Comparison of ENCODE assay signal across 11 mouse cellular contexts in genomic region chr7:37746133-37746761, GRCm38 (mm10). TPM values are rescaled to one million over a fixed set of nuclear protein-coding genes. Genes with fewer than 3 reads are reported as not detected.
DNase-seq lines count a peak whose midpoint lies in the region; ATAC-seq lines count a peak whose summit lies in the region.
"Had no signal": no experiment of that assay in that cellular context is flagged by ENCODE, and none has a peak within 500 bp of the region (broad histone marks: within the 10 kb centered on the region; RNA-seq: fewer than 3 reads in every experiment).

No protein-coding gene starts in this region.

- peaks cover 9% of the 10 kb centered on the region; the same call in 1 of the 2 replicates for H3K27me3 ChIP-seq in heart, embryonic 16.5 days (ENCODE audit: control insufficient read depth, insufficient read depth, low read length)
- H3K27me3 ChIP-seq in neural tube, embryonic 12.5 days (replicated peaks), result no peaks in the 10 kb centered on the region

- no peaks in the 10 kb centered on the region for H3K36me3 ChIP-seq in heart, embryonic 16.5 days (ENCODE audit: control insufficient read depth, insufficient read depth)
- H3K36me3 ChIP-seq in neural tube, embryonic 12.5 days, result peaks cover 4% of the 10 kb centered on the region; the same call in 1 of the 2 replicates

- H3K27ac ChIP-seq in heart, embryonic 16.5 days (ENCODE audit: low read length), result peak overlapping the region; percentile 40; the same call in 1 of the 2 replicates
- no peak overlapping the region; the same call in 1 of the 2 replicates for H3K27ac ChIP-seq in neural tube, embryonic 12.5 days

- H3K4me1 ChIP-seq in heart, embryonic 16.5 days (ENCODE audit: control insufficient read depth, insufficient read depth, low read length), result peaks cover 11% of the 10 kb centered on the region; the same call in 1 of the 2 replicates
- H3K4me1 ChIP-seq in neural tube, embryonic 12.5 days, result peaks cover 31% of the 10 kb centered on the region

- 24% methylated on average over 12 of the region's 13 CpGs for WGBS in heart, embryonic 16.5 days
- 8% methylated on average over 13 of the region's 13 CpGs for WGBS in neural tube, embryonic 12.5 days

- no peak for DNase-seq in heart, adult 9 months (ENCODE audit: low spot score in 2 of 2)
- DNase-seq in neural tube, embryonic 10.5 days (ENCODE audit: extremely low spot score, low spot score), result no peak
- peak; percentile 67 for DNase-seq in mesoderm, embryonic 11.5 days (ENCODE audit: low read depth, low spot score)
- no peak for DNase-seq in thymus, postnatal 0 days (ENCODE audit: low spot score)
- no peak for DNase-seq in urinary bladder, postnatal 36 days (ENCODE audit: low spot score in 2 of 2)
- DNase-seq: embryo, embryonic 11 days; kidney, postnatal 36 days; left cerebral cortex, postnatal 4 days; liver, postnatal 0 days had no signal

- H3K4me3 ChIP-seq in heart, embryonic 16.5 days (ENCODE audit: low read length), result peak overlapping the region; percentile 16; the same call in 1 of the 2 replicates
- no peak overlapping the region for H3K4me3 ChIP-seq in neural tube, embryonic 12.5 days

- peak overlapping the region; percentile 51 for H3K4me2 ChIP-seq in heart, embryonic 16.5 days (ENCODE audit: low read depth, low read length)
- H3K4me2 ChIP-seq in neural tube, embryonic 12.5 days (replicated peaks), result peak overlapping the region; percentile 20

- peak overlapping the region; percentile 40; the same call in 1 of the 2 replicates for H3K9ac ChIP-seq in heart, embryonic 16.5 days (ENCODE audit: low read length)
- H3K9ac ChIP-seq in neural tube, embryonic 12.5 days, result no peak overlapping the region
- H3K9ac ChIP-seq: liver, postnatal 0 days had no signal

- no peak; the same call in 1 of the 2 replicates for ATAC-seq in heart, embryonic 16.5 days (replicated peaks; ENCODE audit: extremely low read depth, insufficient read depth, low FRiP score)
- 0 out of 2 replicates have a peak, but pooled peaks have one; percentile 25 for ATAC-seq in neural tube, embryonic 12.5 days (ENCODE audit: low FRiP score, low read depth)
- ATAC-seq: liver, postnatal 0 days had no signal

- no peaks in the 10 kb centered on the region for H3K9me3 ChIP-seq in heart, embryonic 16.5 days (replicated peaks; ENCODE audit: control insufficient read depth, low read length)
- no peaks in the 10 kb centered on the region for H3K9me3 ChIP-seq in neural tube, embryonic 12.5 days

RNA-seq across cellular contexts. Expression of gene Zfp536, which starts 27.2 kb away (rescaled TPM):
- polyA plus RNA-seq in heart, embryonic 16.5 days (2015; fragmentation: Nextera tagmentation; extraction: Ambion mirVana), result 4.7 and 5.8 TPM in 2 replicates
- polyA plus RNA-seq in neural tube, embryonic 12.5 days (2016; fragmentation: Nextera tagmentation; extraction: Ambion mirVana), result 46.9 and 48.5 TPM in 2 replicates
- 0.16 and 0.24 TPM in 2 replicates for polyA plus RNA-seq in thymus, postnatal 0 days (2015; fragmentation: Nextera tagmentation; extraction: Ambion mirVana)
- polyA plus RNA-seq: liver, postnatal 0 days had no signal
